Mouse (Mus musculus): ENCODE results near the gene Prkar2b.

Gene Prkar2b

DNA sequence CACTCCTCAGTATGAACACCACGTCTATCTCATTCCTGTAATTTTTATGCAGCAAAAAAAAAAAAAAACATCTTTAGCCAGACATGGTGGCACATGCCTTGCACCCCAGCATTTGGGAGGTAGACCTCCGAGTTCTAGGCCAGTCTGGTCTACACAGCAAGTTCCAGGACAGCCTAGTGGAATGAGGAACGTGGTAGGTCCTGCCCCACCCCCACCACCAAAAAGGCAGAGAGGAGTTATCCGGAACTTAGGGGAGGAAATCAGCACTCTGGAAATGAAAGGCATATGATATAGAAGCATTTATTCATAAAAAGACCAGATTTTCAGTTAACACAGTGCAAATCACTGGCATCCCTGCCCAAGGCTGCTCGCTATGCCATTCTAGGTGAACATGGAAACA lies 52.4 kb downstream of the Prkar2b start:
- no peak for DNase-seq

DNA sequence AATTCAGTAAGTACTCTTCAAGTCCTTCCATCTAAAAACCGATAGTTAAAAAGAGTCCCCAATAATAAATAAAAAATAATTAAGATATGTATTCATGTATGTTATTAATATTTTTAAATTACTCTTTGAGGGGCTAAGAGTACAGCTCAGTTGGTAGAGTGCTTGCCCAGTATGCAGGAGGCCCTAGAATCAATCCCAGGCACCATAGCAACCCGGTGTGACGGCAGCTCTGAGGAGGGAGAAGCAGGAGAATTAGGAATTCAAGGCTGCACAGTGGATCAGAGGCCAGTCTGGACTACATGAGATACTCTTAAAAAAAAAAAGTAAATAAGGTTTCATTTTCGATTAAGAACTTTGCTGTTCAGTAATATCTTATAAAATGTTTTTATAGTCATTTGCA lies 53.5 kb downstream of the Prkar2b start:
- DNase-seq: no peak

- no peak for DNase-seq
Observed at GRCm38 (mm10) chr12:32007040-32007439, 54.1 kb downstream of the Prkar2b start.

GRCm38 (mm10) chr12:32006391-32006929 lies 54.6 kb downstream of the Prkar2b start:
- DNase-seq: no peak

DNA sequence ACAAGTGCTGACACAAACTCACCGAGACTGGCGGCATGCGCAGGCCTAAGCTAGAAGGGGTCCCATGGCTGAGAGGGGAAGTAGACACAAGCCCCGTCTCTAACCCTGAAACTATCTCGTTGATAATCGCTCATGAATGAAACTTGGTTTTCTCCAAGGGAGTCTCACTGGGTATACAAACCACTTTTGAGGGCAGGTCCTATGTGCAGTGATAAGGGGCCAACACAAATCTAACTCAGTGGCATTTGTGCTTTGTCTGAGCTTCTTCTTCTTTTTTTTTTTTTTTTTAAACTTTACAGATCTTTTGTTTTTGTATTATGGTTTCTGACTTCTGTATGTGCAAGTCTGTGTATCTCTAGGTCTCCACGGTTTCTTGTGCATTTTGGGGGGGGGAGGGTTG lies 60.6 kb downstream of the Prkar2b start:
- no peak for DNase-seq

GRCm38 (mm10) chr12:31998706-31999105 lies 62.4 kb downstream of the Prkar2b start:
- no peak for DNase-seq

DNA sequence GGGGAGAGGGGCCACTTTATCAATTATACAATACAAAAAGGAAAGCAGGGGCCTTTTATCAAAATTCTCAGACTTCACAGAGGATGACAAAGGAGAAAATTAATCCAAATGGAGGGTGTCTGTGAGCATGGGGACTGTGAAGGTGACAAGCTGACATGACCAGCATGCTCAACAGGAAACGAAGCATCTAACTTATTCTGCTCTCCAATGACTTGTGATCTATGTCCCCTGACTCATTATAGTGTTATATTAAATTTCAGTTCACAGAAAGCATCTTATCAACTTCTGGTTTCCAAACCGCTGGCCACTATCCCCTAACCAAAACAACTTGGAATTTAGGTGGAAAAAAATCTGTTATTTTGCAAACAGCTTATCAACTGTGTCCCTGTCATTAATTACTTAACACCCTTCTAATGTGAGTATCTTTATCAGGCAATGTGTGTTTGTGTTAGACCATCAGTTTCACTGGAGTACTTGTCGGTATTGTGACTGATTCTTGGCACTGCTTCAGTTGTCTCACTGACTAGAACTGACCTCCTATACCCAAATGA lies 63.7 kb downstream of the Prkar2b start:
- DNase-seq: no peak

DNA sequence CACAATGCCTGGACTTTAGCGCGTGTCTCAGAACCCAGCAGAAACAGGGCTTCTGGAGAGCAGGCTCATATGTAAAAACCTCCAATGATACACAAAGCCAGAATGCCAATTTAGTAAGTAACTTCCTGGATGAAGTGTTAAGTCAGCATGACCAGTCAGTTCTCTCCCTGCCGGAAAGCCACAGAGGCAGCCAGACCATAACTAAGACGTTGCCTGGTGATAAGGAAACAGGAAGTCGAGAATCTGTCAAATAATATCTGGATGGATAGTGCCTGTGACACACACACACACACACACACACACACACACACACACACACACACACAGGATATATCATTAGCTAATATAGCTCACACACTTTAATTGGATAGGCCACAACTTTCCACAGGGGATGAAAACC lies 64.2 kb downstream of the Prkar2b start:
- DNase-seq: no peak

DNA sequence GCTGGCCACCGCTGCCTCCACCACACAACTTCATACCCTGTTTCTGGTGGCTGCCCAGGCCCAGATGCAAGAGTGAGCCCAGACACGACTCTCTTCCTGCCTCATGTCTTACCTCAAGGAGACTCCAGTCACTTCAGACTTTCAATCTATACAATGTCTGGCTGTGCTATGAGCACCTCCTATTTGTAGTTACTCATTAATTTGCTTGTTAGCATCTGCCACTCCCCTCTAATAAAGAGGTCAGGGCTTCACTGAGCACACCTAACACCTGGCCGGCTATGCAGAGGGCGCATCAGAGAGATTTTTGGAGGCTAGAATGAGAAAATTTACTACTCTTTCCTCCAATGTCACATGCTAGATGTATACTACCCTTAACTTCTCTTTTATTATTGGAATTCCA lies 70.5 kb downstream of the Prkar2b start:
- no peak for DNase-seq

GRCm38 (mm10) chr12:31989726-31990125 lies 71.4 kb downstream of the Prkar2b start:
- no peak for DNase-seq

- DNase-seq: no peak
Observed at GRCm38 (mm10) chr12:31986463-31986862, 74.6 kb downstream of the Prkar2b start.

DNA sequence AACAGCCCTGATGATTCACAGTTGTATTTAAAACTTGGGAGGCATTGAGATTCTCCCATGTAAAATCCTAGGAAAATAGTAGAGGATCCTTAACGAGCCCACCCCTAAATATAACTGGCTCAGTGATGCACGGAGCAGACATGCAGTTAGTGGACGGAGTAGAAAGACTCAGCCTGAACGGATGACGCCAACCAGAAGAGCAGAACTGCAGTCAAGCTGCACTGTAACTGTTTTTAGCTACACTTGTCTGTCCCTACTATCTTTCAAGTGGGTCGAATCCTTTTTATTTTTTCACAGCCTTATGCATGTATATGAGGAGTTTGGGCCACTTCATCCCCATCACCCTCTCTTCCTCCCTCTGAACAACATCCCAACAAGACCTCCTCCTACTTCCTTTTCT lies 75.4 kb downstream of the Prkar2b start:
- no peak for DNase-seq

DNA sequence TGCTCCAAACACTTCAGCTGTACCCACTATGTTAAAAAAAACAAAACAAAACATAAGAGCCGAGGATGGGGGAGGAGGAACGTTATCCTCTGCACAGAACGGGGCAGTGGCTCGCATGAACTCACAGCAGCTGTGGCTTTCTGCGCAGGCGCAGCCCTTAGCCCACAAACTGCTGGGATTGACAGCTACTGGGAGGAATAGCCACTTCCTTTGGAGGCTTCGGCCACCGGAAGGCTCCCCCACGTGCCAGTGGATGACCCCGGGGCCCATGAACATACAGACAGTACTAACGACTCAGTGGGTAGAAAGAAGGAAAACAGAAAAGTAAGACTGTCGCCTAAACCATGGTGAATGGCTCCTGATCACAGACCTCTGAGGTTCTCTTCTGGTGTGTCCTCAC lies 76.4 kb downstream of the Prkar2b start:
- no peak for DNase-seq

GRCm38 (mm10) chr12:31984206-31984605 lies 76.9 kb downstream of the Prkar2b start:
- no peak for DNase-seq

DNA sequence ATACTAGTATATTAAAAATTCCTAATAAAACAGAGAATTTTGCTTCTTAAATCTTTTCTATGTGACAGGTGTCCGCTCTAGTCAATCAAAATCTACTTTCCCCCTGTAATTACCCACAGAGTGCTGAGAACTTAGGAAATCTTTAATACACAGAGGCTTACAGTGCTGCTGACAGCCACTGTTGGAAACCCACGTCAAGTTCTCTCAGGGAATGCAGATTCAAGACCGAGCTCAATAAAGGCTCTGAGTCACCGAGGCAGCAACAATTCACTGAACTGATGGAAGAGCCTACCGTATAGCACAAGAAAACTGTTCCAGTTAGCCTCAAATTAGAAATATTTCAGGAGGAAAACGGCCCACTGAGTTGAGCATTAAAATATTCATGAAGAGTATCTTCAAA lies 77.3 kb downstream of the Prkar2b start:
- no peak for DNase-seq

DNA sequence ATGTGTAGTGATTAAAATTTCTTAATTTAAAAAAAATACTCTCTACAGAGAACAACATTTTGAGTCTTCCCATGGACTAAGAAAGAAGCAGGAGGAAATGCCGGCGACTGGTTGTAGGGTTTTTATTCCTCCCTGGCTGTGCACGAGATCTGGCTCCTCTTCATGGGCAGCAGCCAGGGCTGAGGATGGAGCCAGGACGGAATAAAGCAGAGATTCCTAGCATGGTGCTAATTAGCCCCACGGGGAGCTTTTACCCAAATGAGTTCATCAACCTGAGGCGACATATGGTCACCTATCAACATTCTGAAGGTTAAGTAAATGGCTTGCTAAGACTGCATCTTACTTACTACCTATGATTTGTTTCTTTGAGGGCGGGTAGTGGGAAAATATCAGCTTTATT lies 77.9 kb downstream of the Prkar2b start:
- peak; percentile 81 to 85 for DNase-seq

DNA sequence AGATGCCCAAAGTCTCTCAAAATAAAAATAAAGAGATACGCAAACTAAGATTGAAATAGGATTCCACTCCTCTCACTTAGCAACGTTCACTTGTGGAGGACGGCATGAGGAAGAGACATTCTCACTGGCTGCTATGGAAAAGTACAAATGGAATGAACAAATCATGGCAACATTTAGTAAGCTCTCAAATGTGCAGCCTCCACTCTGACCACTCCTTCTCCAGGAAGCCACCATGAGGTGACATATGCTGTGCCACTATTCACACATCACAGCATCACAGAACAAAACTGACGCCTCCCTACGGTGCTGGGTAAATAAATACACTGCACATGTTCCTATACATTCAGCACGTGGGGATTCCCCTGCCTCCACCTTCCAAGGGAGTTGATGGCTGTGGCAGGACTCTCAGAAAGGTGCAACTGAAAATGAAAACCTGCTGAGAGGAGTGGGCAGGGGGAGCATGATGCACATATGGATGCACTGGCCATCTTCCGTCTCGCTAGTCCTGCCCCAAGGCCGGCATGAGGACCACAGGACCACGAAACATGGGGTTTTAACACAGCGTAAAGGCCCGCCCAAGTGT lies 83.4 kb downstream of the Prkar2b start:
- no peak for DNase-seq

DNA sequence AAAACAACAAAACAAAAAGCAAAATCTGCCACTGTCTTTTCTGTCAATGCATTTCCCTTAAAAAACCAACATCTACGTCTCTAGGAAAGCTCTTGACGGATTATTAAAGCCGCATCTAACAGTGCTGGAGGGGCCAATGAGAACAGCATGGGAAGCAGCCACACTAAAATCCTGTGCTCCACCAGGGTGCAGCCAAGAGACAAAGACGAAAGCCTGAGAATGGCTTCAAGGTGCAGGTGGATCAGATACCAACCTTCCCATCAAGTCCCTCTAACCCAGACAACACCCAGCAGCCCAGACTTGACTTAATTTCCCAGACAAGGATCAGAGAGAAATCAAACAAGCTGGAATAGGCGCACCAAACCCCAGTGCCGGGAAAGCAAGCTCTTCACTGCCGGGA lies 84.6 kb downstream of the Prkar2b start:
- DNase-seq: peak; percentile 38 to 49

GRCm38 (mm10) chr12:31973473-31974172 lies 87.5 kb downstream of the Prkar2b start:
- peak; percentile 47 to 67 for DNase-seq

- DNase-seq: no peak
Observed at GRCm38 (mm10) chr12:31971547-31971946, 89.5 kb downstream of the Prkar2b start.

GRCm38 (mm10) chr12:31969111-31969510 lies 92.0 kb downstream of the Prkar2b start:
- DNase-seq: no peak

- peak; percentile 34 to 43 for DNase-seq
Observed at GRCm38 (mm10) chr12:31967536-31967935, 93.6 kb downstream of the Prkar2b start.

- DNase-seq: no peak
Observed at GRCm38 (mm10) chr12:31966405-31966804, 94.7 kb downstream of the Prkar2b start.

GRCm38 (mm10) chr12:31965517-31966212 lies 95.4 kb downstream of the Prkar2b start:
- no peak for DNase-seq
